In the genomic region with DNA sequence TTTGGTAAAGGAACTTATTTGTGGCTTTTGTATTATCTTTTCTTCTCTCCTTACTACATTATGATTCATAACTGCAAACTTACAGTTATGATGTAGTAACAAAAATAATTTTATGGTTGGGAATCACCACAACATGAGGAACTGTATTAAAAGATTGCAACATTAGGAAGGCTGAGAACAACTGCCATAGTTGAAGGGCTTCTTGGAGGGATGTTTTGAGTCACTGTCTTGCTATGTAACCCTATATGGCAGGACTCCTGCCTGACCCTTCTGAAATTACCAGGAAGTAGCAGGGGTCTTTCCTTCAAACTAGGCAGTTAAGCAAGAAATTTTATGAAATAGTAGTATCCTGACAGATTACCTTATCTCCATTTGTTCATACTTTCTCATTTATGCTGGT, we compare ENCODE assay signal across 23 mouse cellular contexts. TPM values are rescaled to one million over a fixed set of nuclear protein-coding genes. Genes with fewer than 3 reads are reported as not detected.
"Had no signal": no experiment of that assay in that cellular context is flagged by ENCODE, and none has a peak within 500 bp of the region (broad histone marks: within the 10 kb centered on the region; RNA-seq: fewer than 3 reads in every experiment).

No protein-coding gene starts in this region.

- H3K9ac ChIP-seq: limb, embryonic 13.5 days; liver, embryonic 14.5 days; stomach, embryonic 15.5 days had no signal

- H3K27me3 ChIP-seq: limb, embryonic 13.5 days; megakaryocyte, embryonic 14.5 days; stomach, embryonic 15.5 days had no signal

- H3K36me3 ChIP-seq: limb, embryonic 13.5 days; stomach, embryonic 15.5 days had no signal

- ATAC-seq: midbrain, embryonic 16.5 days had no signal

- H3K4me2 ChIP-seq: limb, embryonic 13.5 days; midbrain, embryonic 11.5 days; stomach, embryonic 15.5 days had no signal

- H3K9me3 ChIP-seq: limb, embryonic 13.5 days; stomach, embryonic 15.5 days had no signal

- H3K4me1 ChIP-seq: limb, embryonic 13.5 days; megakaryocyte, embryonic 14.5 days; stomach, embryonic 15.5 days had no signal

- H3K4me3 ChIP-seq: limb, embryonic 13.5 days; megakaryocyte, embryonic 14.5 days; stomach, embryonic 15.5 days had no signal

- DNase-seq: kidney, postnatal 4 days; left cerebral cortex, postnatal 4 days; lung, adult 18-20 months; lung, postnatal 36 days; right cerebral cortex, postnatal 14 days; thymus, adult 2 months; thymus, postnatal 25 days had no signal

- H3K27ac ChIP-seq: kidney, postnatal 0 days; limb, embryonic 13.5 days; liver, embryonic 14.5 days; stomach, embryonic 15.5 days had no signal

RNA-seq across cellular contexts. Expression of a gene that starts 57.2 kb away (rescaled TPM):
- total RNA-seq: layer of hippocampus, adult 8-10 months; layer of hippocampus, postnatal 14 days; left cerebral cortex, adult 18-20 months; left cerebral cortex, postnatal 10 days; left cerebral cortex, postnatal 4 days; liver, adult 2 months had no signal
- polyA plus RNA-seq: kidney, postnatal 0 days; limb, embryonic 13.5 days; liver, adult 2 months; liver, embryonic 14.5 days; lung, embryonic 16.5 days; midbrain, embryonic 11.5 days; midbrain, embryonic 16.5 days; neural tube, embryonic 14.5 days; spleen, adult 2 months; stomach, embryonic 15.5 days; thymus, adult 2 months; urinary bladder, adult 2 months had no signal
